Mouse (Mus musculus) B cell, adult 62 days (primary cell): ENCODE measurements around the gene AC109138.7. TPM values are rescaled to one million over a fixed set of nuclear protein-coding genes. Genes with fewer than 3 reads are reported as not detected.

Source experiments
- total RNA-seq: library from RNA; stranded (reverse); gene quantifications from 4 replicates; pipeline ENCODE4 v1.2.4, GENCODE M21; 2023

The AC109138.7 gene
- 5.9 TPM in 1 of 4 replicates, not detected in the others for total RNA-seq

DNA sequence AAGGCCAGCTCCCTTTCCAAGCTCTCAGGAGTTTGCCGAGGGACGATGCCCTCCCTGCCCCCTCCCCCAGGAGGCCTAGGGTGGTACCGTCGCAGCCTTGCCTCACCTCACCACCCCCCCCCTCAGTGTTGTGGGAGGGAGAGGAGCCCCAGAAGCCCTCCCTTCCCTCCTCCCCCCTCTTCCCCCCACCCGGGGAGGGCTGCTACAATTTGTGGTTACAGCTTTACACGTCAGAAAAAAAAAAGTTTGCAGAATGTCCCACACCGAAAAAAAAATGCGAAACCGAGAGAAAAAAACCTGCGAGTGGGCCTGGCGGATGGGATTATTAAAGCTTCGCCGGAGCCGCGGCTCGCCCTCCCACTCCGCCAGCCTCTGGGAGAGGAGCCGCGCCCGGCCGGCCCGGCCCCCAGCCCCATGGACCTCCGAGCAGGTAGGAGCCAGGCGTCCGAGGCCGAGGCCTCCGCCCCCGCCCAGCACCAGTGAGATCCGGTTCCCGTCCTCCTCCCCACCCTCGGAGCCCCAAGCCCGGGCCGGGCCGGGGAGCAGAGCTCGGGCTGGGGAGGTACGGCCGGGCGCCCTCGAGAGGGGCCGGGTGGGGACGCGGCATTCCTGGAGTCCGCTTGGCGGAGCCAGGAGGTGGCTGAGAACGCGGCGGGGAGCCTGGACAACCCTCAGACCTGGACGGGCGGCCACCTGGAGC is at the start of gene AC109138.7, which contains the start of gene Clcf1:
Gene AC109138.7 (plus strand): TSS at position 287 of the 700 bp plus-strand sequence.
Gene Clcf1 (plus strand): TSS at position 168 of the 700 bp plus-strand sequence.

DNA sequence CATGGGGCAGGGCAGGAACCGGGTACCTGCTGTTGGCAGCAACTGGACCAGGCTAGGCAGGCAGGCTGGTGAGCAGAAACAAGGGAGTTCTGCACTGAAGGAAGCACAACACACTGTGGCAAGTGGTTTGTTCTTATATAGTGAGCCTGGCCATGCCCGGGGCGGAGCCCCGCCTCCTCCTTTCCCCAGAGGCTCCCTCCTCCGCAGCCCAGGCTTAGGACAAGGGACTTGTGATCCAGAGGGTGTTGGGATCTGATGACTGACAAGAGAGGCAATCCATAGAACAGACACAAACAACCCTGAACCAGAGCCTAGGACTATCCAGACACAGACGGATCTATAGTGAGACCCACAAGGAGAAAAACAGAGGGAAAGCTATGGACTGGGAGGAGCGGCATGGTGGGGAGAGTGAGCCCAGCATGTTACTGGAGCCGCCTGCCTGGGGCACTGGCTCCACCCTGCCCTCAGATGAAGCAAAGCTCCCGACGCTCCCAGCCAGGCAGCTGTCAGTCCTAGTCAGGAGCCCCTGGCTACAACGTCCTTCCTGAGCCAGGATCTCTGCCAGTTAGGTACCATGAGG is 38.7 kb upstream of the AC109138.7 start, which contains the start of gene Carns1:
Gene Carns1 (minus strand): TSS at position 112 of the 580 bp plus-strand sequence.

DNA sequence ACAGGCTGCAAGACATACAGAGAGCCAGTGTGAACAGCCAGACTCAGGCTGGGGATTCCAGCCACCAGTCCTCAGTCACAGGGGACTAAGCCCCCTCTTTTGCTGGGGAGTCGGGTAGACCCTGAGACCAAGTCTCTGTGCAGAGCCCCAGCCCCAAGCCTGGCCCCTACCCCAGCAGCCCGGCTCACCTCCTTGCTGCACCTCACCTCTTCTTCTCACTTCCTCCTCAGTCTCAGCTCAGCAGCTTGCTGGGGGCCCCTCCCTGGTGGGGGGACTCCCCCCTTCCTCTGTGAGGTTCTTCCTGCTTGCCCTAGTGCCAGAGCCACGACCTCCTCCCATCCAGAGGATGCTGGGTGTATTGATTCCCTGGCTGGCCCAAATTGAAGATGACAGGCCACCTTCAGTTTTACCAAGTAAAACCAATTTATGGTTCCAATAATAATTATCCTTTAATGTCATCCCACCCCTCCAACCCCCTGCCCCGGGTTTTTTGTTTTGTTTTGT is 23.3 kb upstream of the AC109138.7 start, which contains the start of gene Tbc1d10c:
Gene Tbc1d10c (minus strand): TSS at position 454 of the 504 bp plus-strand sequence.

DNA sequence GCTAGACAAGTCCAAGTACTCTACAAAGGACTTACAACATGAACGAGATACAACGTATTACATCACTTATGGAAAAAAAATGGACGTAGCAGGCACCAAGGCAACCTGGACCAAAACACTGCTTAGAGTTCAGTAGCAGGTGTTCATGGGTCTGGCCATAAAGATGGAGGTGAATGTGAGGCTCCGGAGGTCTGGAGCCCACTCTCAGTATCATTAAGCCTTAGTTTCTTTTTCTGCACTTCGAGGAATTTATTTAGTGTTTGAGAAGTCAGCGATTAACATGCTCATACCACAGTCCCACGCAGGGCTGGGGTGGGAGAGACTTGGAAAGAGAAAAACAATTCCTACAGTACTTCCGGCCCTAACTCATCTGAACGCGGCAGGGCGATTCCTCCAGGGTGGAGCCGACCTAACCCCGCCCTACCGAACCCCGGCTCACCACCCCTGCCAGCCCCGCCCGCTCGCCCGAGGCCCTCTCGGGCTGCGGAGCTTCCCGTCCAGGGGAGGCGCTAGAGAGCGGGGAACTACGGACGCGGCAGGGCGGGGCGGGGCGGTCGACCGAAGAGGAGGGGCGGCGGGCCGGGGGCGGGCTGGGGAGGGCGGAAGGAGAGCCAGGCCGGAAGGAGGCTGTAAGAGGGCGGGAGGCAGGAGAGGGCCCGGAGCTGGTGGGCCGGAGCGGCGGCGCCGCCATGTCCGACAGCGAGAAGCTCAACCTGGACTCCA is 22.5 kb upstream of the AC109138.7 start, which contains the start of gene Ppp1ca:
Gene Ppp1ca (plus strand): TSS at position 538 of the 723 bp plus-strand sequence.

DNA sequence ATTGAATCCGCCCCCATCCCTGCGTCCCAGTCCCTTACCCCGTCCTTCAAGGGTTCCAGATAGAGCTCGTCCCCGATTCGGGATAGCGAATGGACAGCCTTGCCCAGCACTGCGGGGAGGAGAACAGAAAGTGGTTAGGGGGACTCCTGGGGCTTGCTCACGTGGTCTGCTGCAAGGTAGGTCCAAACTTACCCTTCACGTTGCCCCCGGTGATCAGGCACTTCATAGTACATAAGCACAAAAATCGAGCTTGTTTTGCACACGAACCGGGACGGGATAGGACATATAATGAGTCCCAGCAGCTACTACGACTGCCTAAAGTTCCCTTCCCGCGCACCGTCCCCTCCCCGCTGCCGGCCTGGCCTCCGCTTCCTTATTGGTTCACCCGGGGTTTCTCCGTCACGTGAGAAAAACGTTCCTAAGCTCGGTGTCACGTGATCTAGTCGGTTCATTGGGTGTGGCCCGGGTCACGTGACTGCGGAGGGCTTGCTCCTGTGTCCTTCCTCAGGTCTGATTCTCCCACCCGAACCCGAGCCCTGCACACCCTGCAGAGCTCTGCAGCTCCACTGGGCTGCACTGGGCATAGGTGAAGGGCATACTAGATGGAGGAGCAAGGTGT is 12.8 kb upstream of the AC109138.7 start, which contains the start of gene Rad9a:
Gene Rad9a (minus strand): TSS at position 372 of the 619 bp plus-strand sequence.

DNA sequence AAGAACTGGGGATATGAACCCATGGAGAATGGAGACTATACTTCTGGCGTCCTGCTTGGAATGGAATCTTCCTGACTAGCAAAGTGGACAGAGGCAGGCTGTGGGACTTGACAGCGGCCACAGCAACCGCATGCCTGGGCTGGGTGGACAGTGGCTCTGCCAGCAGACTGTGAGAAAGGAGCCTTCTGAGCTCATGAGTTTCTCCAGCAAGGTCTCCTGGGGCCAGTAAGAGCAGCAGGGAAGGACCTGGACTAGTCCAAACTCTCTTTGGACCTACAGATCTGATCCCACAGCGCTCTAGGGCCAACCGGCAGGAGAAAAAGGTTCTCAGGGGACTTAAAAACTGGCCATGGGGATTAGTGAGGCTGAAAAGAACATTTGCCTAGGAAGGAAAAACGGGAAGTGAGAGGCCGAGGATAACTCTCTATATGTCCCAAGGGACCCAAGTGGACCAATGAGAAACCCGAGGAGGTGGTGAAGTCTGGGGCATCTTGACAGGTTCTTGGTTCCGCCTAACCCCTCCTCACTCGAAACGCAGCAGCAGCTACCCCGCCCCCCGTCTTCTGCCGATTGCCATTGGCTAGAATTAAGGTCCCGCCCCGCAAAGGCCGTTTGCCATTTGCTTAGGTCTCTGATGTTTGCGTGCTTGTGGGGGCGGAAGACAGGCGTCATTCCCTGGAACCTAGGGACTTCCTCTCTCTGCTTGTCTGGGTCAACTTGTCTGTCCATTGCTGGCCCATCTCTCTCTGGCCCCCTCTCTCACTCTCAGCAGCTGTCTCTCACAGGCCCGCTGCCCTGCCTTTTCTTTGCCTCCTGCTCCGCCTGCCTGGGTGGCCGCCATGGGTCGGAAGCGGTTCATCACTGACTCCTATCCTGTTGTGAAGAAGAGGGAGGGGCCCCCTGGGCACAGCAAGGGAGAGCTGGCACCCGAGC is 17.4 kb downstream of the AC109138.7 start, which contains the start of gene Pold4:
Gene Pold4 (plus strand): TSS at position 647 of the 933 bp plus-strand sequence.

DNA sequence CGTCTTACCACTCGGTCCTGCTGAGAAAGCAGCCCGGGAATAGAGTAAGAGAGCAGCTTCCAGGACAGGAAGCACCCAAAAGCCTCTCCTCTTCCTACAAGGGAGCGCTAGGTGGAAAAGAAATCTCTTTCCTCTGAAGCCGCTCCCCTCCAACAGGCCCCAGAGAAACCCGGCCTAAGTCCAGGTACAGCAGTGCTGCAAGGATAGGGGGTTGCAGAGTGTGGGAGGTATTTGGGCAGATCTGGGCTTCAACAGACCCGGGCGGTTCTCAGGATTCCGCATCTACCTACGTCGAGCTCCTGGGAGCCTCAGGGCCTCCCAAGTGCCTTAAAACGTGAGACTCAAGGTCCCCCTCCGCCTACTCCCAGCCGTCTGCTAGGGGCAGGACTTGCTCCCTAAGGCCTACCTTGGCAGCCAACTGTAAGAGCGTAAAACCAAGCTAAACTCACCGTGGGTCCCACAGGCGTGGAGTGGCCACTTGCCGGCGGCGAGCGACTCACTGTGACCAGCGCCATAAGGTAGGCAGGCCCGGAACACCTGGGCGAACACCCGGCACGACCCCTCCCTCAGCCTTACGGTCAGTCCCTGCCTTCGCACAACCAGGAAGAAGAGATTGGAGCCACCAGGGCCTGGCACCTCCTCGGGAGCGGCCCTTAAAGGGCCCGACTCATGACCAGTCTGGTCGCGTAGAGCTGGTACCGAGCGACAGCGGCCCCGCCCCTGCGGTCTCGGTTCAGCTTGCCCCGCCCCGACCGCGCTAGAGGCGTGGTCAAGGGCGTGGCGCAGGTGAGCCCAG is 54.6 kb downstream of the AC109138.7 start, which contains the start of gene Ssh3:
Gene Ssh3 (minus strand): TSS at position 615 of the 796 bp plus-strand sequence.

Other genes starting within 250 kb of the AC109138.7 start
- 0.26 to 0.36 TPM in 2 of 4 replicates, not detected in the others for gene Aldh3b2, start 242.0 kb upstream of the AC109138.7 start, total RNA-seq
- gene Acy3, start 227.8 kb upstream of the AC109138.7 start, total RNA-seq: not detected in 4 replicates
- gene Tbx10, start 221.6 kb upstream of the AC109138.7 start, total RNA-seq: not detected in 4 replicates
- gene Nudt8, start 213.8 kb upstream of the AC109138.7 start, total RNA-seq: 16.1 to 21.0 TPM (median 19.8 TPM) in 4 replicates
- gene Gm49405, start 213.7 kb upstream of the AC109138.7 start, total RNA-seq: 3.1 to 6.8 TPM (median 4.0 TPM) in 4 replicates
- 7.1 to 12.1 TPM (median 10.4 TPM) in 4 replicates for gene Doc2g, start 211.0 kb upstream of the AC109138.7 start, total RNA-seq
- 73.3 to 94.8 TPM (median 89.7 TPM) in 4 replicates for gene Ndufv1, start 201.6 kb upstream of the AC109138.7 start, total RNA-seq
- gene Gstp1, start 176.4 kb upstream of the AC109138.7 start, total RNA-seq: 137 to 169 TPM (median 145 TPM) in 4 replicates
- 8.8 to 22.4 TPM (median 15.9 TPM) in 4 replicates for gene Gstp2, start 168.3 kb upstream of the AC109138.7 start, total RNA-seq
- not detected in 4 replicates for gene Gstp3, start 154.8 kb upstream of the AC109138.7 start, total RNA-seq
- gene Cabp2, start 132.8 kb upstream of the AC109138.7 start, total RNA-seq: not detected in 4 replicates
- 119 to 136 TPM (median 129 TPM) in 4 replicates for gene Cdk2ap2, start 117.2 kb upstream of the AC109138.7 start, total RNA-seq
- gene Pitpnm1, start 114.4 kb upstream of the AC109138.7 start, total RNA-seq: 195 to 200 TPM (median 198 TPM) in 4 replicates
- 95.2 to 103 TPM (median 98.9 TPM) in 4 replicates for gene Aip, start 88.5 kb upstream of the AC109138.7 start, total RNA-seq
- 0.14 to 0.31 TPM (median 0.27 TPM) in 3 of 4 replicates, not detected in the other for gene Gpr152, start 74.6 kb upstream of the AC109138.7 start, total RNA-seq
- gene Cabp4, start 70.3 kb upstream of the AC109138.7 start, total RNA-seq: 0.88 to 1.4 TPM (median 1.2 TPM) in 4 replicates
- 129 to 166 TPM (median 137 TPM) in 4 replicates for gene Coro1b, start 65.7 kb upstream of the AC109138.7 start, total RNA-seq
- 341 to 368 TPM (median 348 TPM) in 4 replicates for gene Ptprcap, start 60.8 kb upstream of the AC109138.7 start, total RNA-seq
- 50.3 to 55.6 TPM (median 50.9 TPM) in 4 replicates for gene Rps6kb2, start 51.0 kb upstream of the AC109138.7 start, total RNA-seq
- gene Carns1, start 38.9 kb upstream of the AC109138.7 start, total RNA-seq: 93.0 to 107 TPM (median 97.9 TPM) in 4 replicates
- gene Tbc1d10c, start 23.1 kb upstream of the AC109138.7 start, total RNA-seq: 255 to 266 TPM (median 262 TPM) in 4 replicates
- gene Ppp1ca, start 22.3 kb upstream of the AC109138.7 start, total RNA-seq: 377 to 398 TPM (median 383 TPM) in 4 replicates
- 51.5 to 59.3 TPM (median 55.6 TPM) in 4 replicates for gene Rad9a, start 12.7 kb upstream of the AC109138.7 start, total RNA-seq
- gene Clcf1, start 119 bp upstream of the AC109138.7 start, total RNA-seq: 141 to 150 TPM (median 148 TPM) in 4 replicates
- gene Pold4, start 17.5 kb downstream of the AC109138.7 start, total RNA-seq: 206 to 223 TPM (median 211 TPM) in 4 replicates
- 26.5 to 33.7 TPM (median 27.9 TPM) in 4 replicates for gene Ssh3, start 54.8 kb downstream of the AC109138.7 start, total RNA-seq
- 26.4 to 33.1 TPM (median 28.4 TPM) in 4 replicates for gene Ankrd13d, start 68.8 kb downstream of the AC109138.7 start, total RNA-seq
- 529 to 561 TPM (median 549 TPM) in 4 replicates for gene Grk2, start 91.9 kb downstream of the AC109138.7 start, total RNA-seq
- 224 to 243 TPM (median 232 TPM) in 4 replicates for gene Kdm2a, start 183.9 kb downstream of the AC109138.7 start, total RNA-seq
- gene Rhod, start 225.1 kb downstream of the AC109138.7 start, total RNA-seq: 0.81 to 1.6 TPM (median 1.6 TPM) in 3 of 4 replicates, not detected in the other